Mouse (Mus musculus): ENCODE data around the gene Nell1. TPM values are rescaled to one million over a fixed set of nuclear protein-coding genes. Genes with fewer than 3 reads are reported as not detected.

Gene Nell1
- polyA plus RNA-seq, 1 experiment from 2014 or later = 1.8 TPM

- Histone ChIP-seq H3K36me3 (replicated peaks; ENCODE audit: control insufficient read depth, insufficient read depth, low read depth, low read length) (no peaks in the 10 kb centered on the region; the same call in 1 of the 2 replicates), H3K27me3 (ENCODE audit: control insufficient read depth, insufficient read depth, low read length) (no peaks in the 10 kb centered on the region), H3K9me3 (replicated peaks; ENCODE audit: control insufficient read depth, low read length) (no peaks in the 10 kb centered on the region), H3K4me2 (ENCODE audit: low read depth, low read length) (no peak overlapping the region), H3K9ac (replicated peaks; ENCODE audit: low read length) (no peak overlapping the region), H3K27ac (replicated peaks; ENCODE audit: low read depth, low read length) (no peak overlapping the region), H3K4me3 (ENCODE audit: low read depth, low read length) (no peak overlapping the region), H3K4me1 (ENCODE audit: control insufficient read depth, insufficient read depth, low read length) (no peaks in the 10 kb centered on the region)
- 89% methylated on average over 8 of the region's 8 CpGs for WGBS
- DNase-seq (ENCODE audit: low spot score) (no peak), ATAC-seq (replicated peaks; ENCODE audit: insufficient number of reproducible peaks, low FRiP score, low TSS enrichment, low read depth) (no peak)
These were observed 11.3 kb downstream of the Nell1 start for GRCm38 (mm10) chr7:49985947-49986346.

GRCm38 (mm10) chr7:49999321-49999720 lies 24.7 kb downstream of the Nell1 start:
- Histone ChIP-seq H3K9me3 (replicated peaks; ENCODE audit: control insufficient read depth, low read length) (no peaks in the 10 kb centered on the region), H3K4me1 (ENCODE audit: control insufficient read depth, insufficient read depth, low read length) (no peaks in the 10 kb centered on the region), H3K36me3 (replicated peaks; ENCODE audit: control insufficient read depth, insufficient read depth, low read depth, low read length) (no peaks in the 10 kb centered on the region), H3K4me2 (ENCODE audit: low read depth, low read length) (no peak overlapping the region), H3K27ac (replicated peaks; ENCODE audit: low read depth, low read length) (no peak overlapping the region), H3K27me3 (ENCODE audit: control insufficient read depth, insufficient read depth, low read length) (no peaks in the 10 kb centered on the region), H3K9ac (replicated peaks; ENCODE audit: low read length) (no peak overlapping the region), H3K4me3 (ENCODE audit: low read depth, low read length) (no peak overlapping the region)
- 83% methylated on average over 4 of the region's 4 CpGs for WGBS
- DNase-seq (ENCODE audit: low spot score) (no peak), ATAC-seq (replicated peaks; ENCODE audit: insufficient number of reproducible peaks, low FRiP score, low TSS enrichment, low read depth) (no peak)

- H3K4me1 ChIP-seq (ENCODE audit: control insufficient read depth, insufficient read depth, low read length) = no peaks in the 10 kb centered on the region
- 54% methylated on average over 2 of the region's 2 CpGs for WGBS
These were observed 30.6 kb downstream of the Nell1 start for GRCm38 (mm10) chr7:50005268-50005667.

GRCm38 (mm10) chr7:50035187-50036153 lies 60.8 kb downstream of the Nell1 start:
- no peak overlapping the region for H3K9ac ChIP-seq (replicated peaks; ENCODE audit: low read length)
- H3K4me3 ChIP-seq (ENCODE audit: low read depth, low read length) = no peak overlapping the region
- no peaks in the 10 kb centered on the region for H3K4me1 ChIP-seq (ENCODE audit: control insufficient read depth, insufficient read depth, low read length)
- no peaks in the 10 kb centered on the region for H3K27me3 ChIP-seq (ENCODE audit: control insufficient read depth, insufficient read depth, low read length)
- no peaks in the 10 kb centered on the region for H3K9me3 ChIP-seq (replicated peaks; ENCODE audit: control insufficient read depth, low read length)
- H3K27ac ChIP-seq (replicated peaks; ENCODE audit: low read depth, low read length) = no peak overlapping the region
- no peak overlapping the region for H3K4me2 ChIP-seq (ENCODE audit: low read depth, low read length)
- 78% methylated on average over 13 of the region's 13 CpGs for WGBS
- DNase-seq (ENCODE audit: low spot score) = no peak
- no peaks in the 10 kb centered on the region for H3K36me3 ChIP-seq (replicated peaks; ENCODE audit: control insufficient read depth, insufficient read depth, low read depth, low read length)
- no peak for ATAC-seq (replicated peaks; ENCODE audit: insufficient number of reproducible peaks, low FRiP score, low TSS enrichment, low read depth)

More at GRCm38 (mm10) chr7:50005268-50005667, 30.6 kb downstream of the Nell1 start:
- ATAC-seq (replicated peaks; ENCODE audit: insufficient number of reproducible peaks, low FRiP score, low TSS enrichment, low read depth) = no peak
- DNase-seq (ENCODE audit: low spot score) = no peak
- Histone ChIP-seq H3K36me3 (replicated peaks; ENCODE audit: control insufficient read depth, insufficient read depth, low read depth, low read length) (no peaks in the 10 kb centered on the region), H3K9ac (replicated peaks; ENCODE audit: low read length) (no peak overlapping the region), H3K4me2 (ENCODE audit: low read depth, low read length) (no peak overlapping the region), H3K27me3 (ENCODE audit: control insufficient read depth, insufficient read depth, low read length) (no peaks in the 10 kb centered on the region), H3K27ac (replicated peaks; ENCODE audit: low read depth, low read length) (no peak overlapping the region), H3K9me3 (replicated peaks; ENCODE audit: control insufficient read depth, low read length) (no peaks in the 10 kb centered on the region), H3K4me3 (ENCODE audit: low read depth, low read length) (no peak overlapping the region)

- H3K36me3 ChIP-seq (replicated peaks; ENCODE audit: control insufficient read depth, insufficient read depth, low read depth, low read length) = no peaks in the 10 kb centered on the region
- no peak overlapping the region for H3K9ac ChIP-seq (replicated peaks; ENCODE audit: low read length)
- WGBS = 38% methylated on average over 6 of the region's 6 CpGs
- H3K27ac ChIP-seq (replicated peaks; ENCODE audit: low read depth, low read length) = no peak overlapping the region
- no peaks in the 10 kb centered on the region for H3K4me1 ChIP-seq (ENCODE audit: control insufficient read depth, insufficient read depth, low read length)
- no peaks in the 10 kb centered on the region for H3K27me3 ChIP-seq (ENCODE audit: control insufficient read depth, insufficient read depth, low read length)
- H3K9me3 ChIP-seq (replicated peaks; ENCODE audit: control insufficient read depth, low read length) = no peaks in the 10 kb centered on the region
- DNase-seq (ENCODE audit: low spot score) (peak; percentile 9), ATAC-seq (replicated peaks; ENCODE audit: insufficient number of reproducible peaks, low FRiP score, low TSS enrichment, low read depth) (no peak)
- H3K4me3 ChIP-seq (ENCODE audit: low read depth, low read length) = no peak overlapping the region
- no peak overlapping the region for H3K4me2 ChIP-seq (ENCODE audit: low read depth, low read length)
These were observed 66.4 kb downstream of the Nell1 start for GRCm38 (mm10) chr7:50041112-50041511.

- H3K4me2 ChIP-seq (ENCODE audit: low read depth, low read length) = no peak overlapping the region
- no peaks in the 10 kb centered on the region for H3K27me3 ChIP-seq (ENCODE audit: control insufficient read depth, insufficient read depth, low read length)
- no peak overlapping the region for H3K27ac ChIP-seq (replicated peaks; ENCODE audit: low read depth, low read length)
- no peak overlapping the region for H3K9ac ChIP-seq (replicated peaks; ENCODE audit: low read length)
- H3K4me1 ChIP-seq (ENCODE audit: control insufficient read depth, insufficient read depth, low read length) = no peaks in the 10 kb centered on the region
- H3K9me3 ChIP-seq (replicated peaks; ENCODE audit: control insufficient read depth, low read length) = no peaks in the 10 kb centered on the region
- H3K4me3 ChIP-seq (ENCODE audit: low read depth, low read length) = no peak overlapping the region
- DNase-seq (ENCODE audit: low spot score) (no peak), ATAC-seq (replicated peaks; ENCODE audit: insufficient number of reproducible peaks, low FRiP score, low TSS enrichment, low read depth) (no peak)
- WGBS = 76% methylated on average over 4 of the region's 4 CpGs
- no peaks in the 10 kb centered on the region for H3K36me3 ChIP-seq (replicated peaks; ENCODE audit: control insufficient read depth, insufficient read depth, low read depth, low read length)
These were observed 75.5 kb downstream of the Nell1 start for GRCm38 (mm10) chr7:50050144-50050543.

- no peaks in the 10 kb centered on the region for H3K9me3 ChIP-seq (replicated peaks; ENCODE audit: control insufficient read depth, low read length)
- no peak overlapping the region for H3K4me2 ChIP-seq (ENCODE audit: low read depth, low read length)
- no peak overlapping the region for H3K4me3 ChIP-seq (ENCODE audit: low read depth, low read length)
- H3K27ac ChIP-seq (replicated peaks; ENCODE audit: low read depth, low read length) = no peak overlapping the region
- H3K27me3 ChIP-seq (ENCODE audit: control insufficient read depth, insufficient read depth, low read length) = no peaks in the 10 kb centered on the region
- H3K9ac ChIP-seq (replicated peaks; ENCODE audit: low read length) = no peak overlapping the region
- 88% methylated on average over 2 of the region's 2 CpGs for WGBS
- no peaks in the 10 kb centered on the region for H3K36me3 ChIP-seq (replicated peaks; ENCODE audit: control insufficient read depth, insufficient read depth, low read depth, low read length)
- ATAC-seq (replicated peaks; ENCODE audit: insufficient number of reproducible peaks, low FRiP score, low TSS enrichment, low read depth) (no peak), DNase-seq (ENCODE audit: low spot score) (no peak)
- H3K4me1 ChIP-seq (ENCODE audit: control insufficient read depth, insufficient read depth, low read length) = no peaks in the 10 kb centered on the region
These were observed 79.0 kb downstream of the Nell1 start for GRCm38 (mm10) chr7:50053704-50054103.

GRCm38 (mm10) chr7:50094461-50094860 lies 119.8 kb downstream of the Nell1 start:
- no peak for ATAC-seq (replicated peaks; ENCODE audit: insufficient number of reproducible peaks, low FRiP score, low TSS enrichment, low read depth)
- no peaks in the 10 kb centered on the region for H3K36me3 ChIP-seq (replicated peaks; ENCODE audit: control insufficient read depth, insufficient read depth, low read depth, low read length)

More at GRCm38 (mm10) chr7:50094461-50094860, 119.8 kb downstream of the Nell1 start:
- no peak for DNase-seq (ENCODE audit: low spot score)
- 79% methylated on average over 5 of the region's 5 CpGs for WGBS
- H3K27me3 ChIP-seq (ENCODE audit: control insufficient read depth, insufficient read depth, low read length) = no peaks in the 10 kb centered on the region
- no peaks in the 10 kb centered on the region for H3K4me1 ChIP-seq (ENCODE audit: control insufficient read depth, insufficient read depth, low read length)
- H3K27ac ChIP-seq (replicated peaks; ENCODE audit: low read depth, low read length) = no peak overlapping the region
- no peaks in the 10 kb centered on the region for H3K9me3 ChIP-seq (replicated peaks; ENCODE audit: control insufficient read depth, low read length)
- no peak overlapping the region for H3K4me3 ChIP-seq (ENCODE audit: low read depth, low read length)
- no peak overlapping the region for H3K9ac ChIP-seq (replicated peaks; ENCODE audit: low read length)
- H3K4me2 ChIP-seq (ENCODE audit: low read depth, low read length) = no peak overlapping the region

Measured in embryonic facial prominence, embryonic 11.5 days (tissue).